Mouse (Mus musculus): ENCODE results near the gene Dhx36. TPM values are rescaled to one million over a fixed set of nuclear protein-coding genes. Genes with fewer than 3 reads are reported as not detected.

Dhx36 gene
- 50.5 and 56.0 TPM in 2 replicates for polyA plus RNA-seq (2014; fragmentation: Nextera tagmentation; extraction: Ambion mirVana)

DNA sequence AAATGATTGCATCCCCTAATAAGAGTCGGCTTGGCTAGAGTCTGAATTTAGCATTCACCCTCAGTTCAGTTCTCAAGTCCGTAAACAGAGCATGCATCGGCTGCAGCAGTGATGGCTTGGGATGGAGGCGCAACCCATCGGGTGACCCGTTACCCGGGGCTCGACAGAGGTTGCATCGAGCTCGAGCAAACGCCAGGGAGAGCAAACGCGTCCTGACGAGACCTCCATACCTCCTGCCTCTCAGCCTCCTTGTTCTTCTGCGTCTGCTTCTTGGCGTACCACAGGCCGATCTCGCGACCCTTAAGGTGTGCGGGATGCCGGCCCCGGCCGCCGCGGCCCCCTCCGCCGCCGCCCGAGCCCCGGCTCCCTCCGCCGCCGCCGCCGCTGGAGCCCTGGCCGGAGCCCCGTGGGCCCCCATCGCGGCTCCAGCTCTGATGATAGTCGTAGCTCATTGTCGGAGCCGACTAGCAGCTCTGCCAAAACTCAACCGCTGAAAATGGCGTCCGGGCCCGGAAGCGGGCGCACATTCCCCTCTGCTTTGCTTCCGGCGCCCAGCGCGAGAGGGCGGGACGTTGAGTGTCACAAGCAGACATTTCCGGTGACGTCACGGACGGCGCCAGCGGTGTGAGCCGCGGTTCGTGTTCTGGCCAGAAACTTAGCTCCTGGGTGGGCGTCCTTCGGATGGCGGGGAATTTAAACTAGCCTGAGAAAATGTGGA is at the start of gene Dhx36:
Gene Dhx36, minus strand, starts transcription at position 517 of the 718 bp plus-strand sequence.
- Histone ChIP-seq H3K4me2 (peak within 1 kb of the TSS; percentile 71), H3K9me3 (ENCODE audit: control insufficient read depth, low read length) (no peaks in the 10 kb centered on the region), H3K4me1 (ENCODE audit: control insufficient read depth, insufficient read depth, low read length) (peaks cover 10% of the 10 kb centered on the region; the same call in 1 of the 2 replicates), H3K27ac (ENCODE audit: low read depth, low read length) (peak within 1 kb of the TSS; percentile 90), H3K4me3 (ENCODE audit: low read depth, low read length) (peak within 1 kb of the TSS; percentile 90), H3K27me3 (ENCODE audit: control insufficient read depth, insufficient read depth, low read length) (no peaks in the 10 kb centered on the region), H3K36me3 (ENCODE audit: control insufficient read depth, insufficient read depth, low read length) (no peaks in the 10 kb centered on the region), H3K9ac (ENCODE audit: low read length) (peak within 1 kb of the TSS; percentile 93)
- WGBS, result under 1% methylated on average over 66 of the region's 66 CpGs
- DNase-seq (ENCODE audit: low spot score, missing footprints) (peak; percentile 99), ATAC-seq (ENCODE audit: low FRiP score) (peak; percentile 99)

DNA sequence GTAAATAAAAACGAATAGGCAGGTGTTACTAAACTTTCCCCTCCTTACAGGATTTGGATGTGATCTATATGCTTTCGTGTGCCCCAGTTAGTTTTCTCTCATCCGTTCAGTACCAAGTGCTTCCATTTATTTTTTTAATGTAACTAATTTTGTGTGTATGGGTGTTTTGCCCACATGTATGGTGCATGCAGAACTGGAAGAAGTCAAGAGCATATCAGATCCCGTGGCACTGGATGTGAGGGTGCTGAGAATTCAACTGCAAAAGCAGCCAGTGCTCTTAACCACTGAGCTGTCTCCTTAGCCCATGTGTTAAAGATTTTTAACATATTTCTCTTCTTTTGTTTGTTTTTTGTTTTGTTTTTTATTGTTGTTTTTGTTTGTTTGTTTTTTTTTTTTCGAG is 20.8 kb upstream of the Dhx36 start:
- no peak overlapping the region for H3K27ac ChIP-seq (ENCODE audit: low read depth, low read length)
- H3K4me3 ChIP-seq (ENCODE audit: low read depth, low read length), result no peak overlapping the region
- ATAC-seq (ENCODE audit: low FRiP score) (no peak), DNase-seq (ENCODE audit: low spot score, missing footprints) (no peak)
- no peaks in the 10 kb centered on the region for H3K9me3 ChIP-seq (ENCODE audit: control insufficient read depth, low read length)
- H3K4me2 ChIP-seq, result no peak overlapping the region
- no peak overlapping the region for H3K9ac ChIP-seq (ENCODE audit: low read length)
- no peaks in the 10 kb centered on the region for H3K27me3 ChIP-seq (ENCODE audit: control insufficient read depth, insufficient read depth, low read length)
- H3K36me3 ChIP-seq (ENCODE audit: control insufficient read depth, insufficient read depth, low read length), result no peaks in the 10 kb centered on the region
- WGBS, result 69% methylated on average over 5 of the region's 5 CpGs
- no peaks in the 10 kb centered on the region for H3K4me1 ChIP-seq (ENCODE audit: control insufficient read depth, insufficient read depth, low read length)

DNA sequence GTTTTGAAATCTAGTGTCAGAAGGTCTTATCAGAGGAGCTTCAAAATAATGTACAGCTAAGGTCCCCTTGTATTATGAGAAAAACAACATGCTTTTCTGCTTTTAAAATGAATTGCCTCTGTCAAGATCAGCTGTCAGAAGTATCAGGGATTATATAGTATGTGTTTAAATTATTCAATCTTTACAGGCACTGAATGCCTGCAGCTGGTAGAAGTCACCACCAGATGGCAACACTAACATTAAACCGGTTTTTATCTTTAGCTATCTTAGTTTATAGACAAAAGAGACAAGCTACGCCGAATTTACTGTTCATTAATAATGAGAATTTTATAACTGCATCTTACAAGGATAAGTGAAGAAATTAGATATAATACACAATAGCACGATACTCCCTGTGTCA is 20.4 kb upstream of the Dhx36 start:
- Histone ChIP-seq H3K36me3 (ENCODE audit: control insufficient read depth, insufficient read depth, low read length) (no peaks in the 10 kb centered on the region), H3K9ac (ENCODE audit: low read length) (no peak overlapping the region), H3K9me3 (ENCODE audit: control insufficient read depth, low read length) (no peaks in the 10 kb centered on the region), H3K4me3 (ENCODE audit: low read depth, low read length) (no peak overlapping the region), H3K4me2 (no peak overlapping the region), H3K4me1 (ENCODE audit: control insufficient read depth, insufficient read depth, low read length) (no peaks in the 10 kb centered on the region), H3K27me3 (ENCODE audit: control insufficient read depth, insufficient read depth, low read length) (no peaks in the 10 kb centered on the region), H3K27ac (ENCODE audit: low read depth, low read length) (no peak overlapping the region)
- peak; percentile 89 for DNase-seq (ENCODE audit: low spot score, missing footprints)
- 50% methylated on average over 4 of the region's 4 CpGs for WGBS
- ATAC-seq (ENCODE audit: low FRiP score), result peak; percentile 54; the same call in 1 of the 2 replicates

DNA sequence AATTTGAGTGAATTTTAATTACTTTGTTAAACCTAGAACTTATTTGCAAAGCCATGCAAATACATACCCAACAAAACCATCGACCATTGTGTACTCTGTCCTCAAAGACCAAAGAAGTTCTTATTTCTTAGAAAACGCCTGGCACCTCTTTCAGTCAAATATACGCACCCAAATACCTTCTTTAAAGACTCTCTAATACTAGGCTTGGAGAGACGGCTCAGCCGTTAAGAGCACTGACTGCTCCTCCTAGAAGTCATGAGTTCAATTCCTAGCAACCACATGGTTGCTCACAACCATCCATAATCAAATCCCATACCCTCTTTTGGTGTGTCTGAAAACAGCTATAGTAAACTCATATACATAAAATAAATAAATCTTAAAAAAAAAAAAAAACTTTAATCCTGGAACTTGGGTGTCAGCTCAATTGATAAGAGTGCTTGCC is 423 bp upstream of the Dhx36 start:
- H3K4me3 ChIP-seq (ENCODE audit: low read depth, low read length), result peak overlapping the region; percentile 90
- H3K4me1 ChIP-seq (ENCODE audit: control insufficient read depth, insufficient read depth, low read length), result peaks cover 10% of the 10 kb centered on the region; the same call in 1 of the 2 replicates
- H3K27ac ChIP-seq (ENCODE audit: low read depth, low read length), result no peak overlapping the region
- H3K9me3 ChIP-seq (ENCODE audit: control insufficient read depth, low read length), result no peaks in the 10 kb centered on the region
- H3K9ac ChIP-seq (ENCODE audit: low read length), result no peak overlapping the region
- WGBS, result 47% methylated on average over 5 of the region's 5 CpGs
- no peak for DNase-seq (ENCODE audit: low spot score, missing footprints)
- peak; percentile 47 for ATAC-seq (ENCODE audit: low FRiP score)
- H3K36me3 ChIP-seq (ENCODE audit: control insufficient read depth, insufficient read depth, low read length), result no peaks in the 10 kb centered on the region
- peak overlapping the region; percentile 71 for H3K4me2 ChIP-seq
- no peaks in the 10 kb centered on the region for H3K27me3 ChIP-seq (ENCODE audit: control insufficient read depth, insufficient read depth, low read length)

DNA sequence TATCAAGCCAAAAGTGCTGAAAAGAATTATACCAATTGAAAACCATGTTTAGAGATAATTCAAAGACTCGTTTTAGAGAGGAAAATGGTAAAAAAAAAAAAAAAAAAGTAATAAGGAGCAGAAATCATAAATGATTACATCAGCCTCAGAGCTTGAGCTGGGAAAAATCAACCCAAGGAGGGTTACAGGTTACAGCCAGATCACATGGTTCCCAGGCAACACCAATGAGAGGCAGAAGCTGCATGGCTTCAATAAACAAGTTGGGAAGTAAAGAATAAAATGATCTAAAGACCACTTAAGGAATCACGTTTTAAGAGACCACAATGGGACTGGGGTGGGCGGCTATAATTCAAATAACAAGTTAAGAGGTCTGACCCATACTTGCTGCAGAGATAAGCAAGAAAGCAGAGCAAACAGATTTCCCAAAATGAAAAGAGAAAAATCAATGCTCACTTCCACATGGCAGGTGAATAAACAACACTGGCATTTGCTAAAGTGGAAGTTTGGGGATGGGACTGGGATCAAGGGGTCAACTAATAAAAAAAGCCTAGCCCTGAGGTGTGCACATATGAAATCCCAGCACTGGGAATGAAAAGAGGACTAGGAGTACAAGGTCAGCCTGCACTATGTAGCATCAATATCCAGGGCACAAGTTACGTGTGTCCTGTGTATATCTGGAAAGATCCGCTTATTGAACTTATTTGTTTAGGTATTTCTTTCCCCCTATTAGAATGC is 1.5 kb downstream of the Dhx36 start:
- no peak for ATAC-seq (ENCODE audit: low FRiP score)
- 75% methylated on average over 5 of the region's 5 CpGs for WGBS
- peak overlapping the region; percentile 93; the same call in 1 of the 2 replicates for H3K9ac ChIP-seq (ENCODE audit: low read length)
- peak overlapping the region; percentile 71 for H3K4me2 ChIP-seq
- H3K27me3 ChIP-seq (ENCODE audit: control insufficient read depth, insufficient read depth, low read length), result no peaks in the 10 kb centered on the region
- H3K4me1 ChIP-seq (ENCODE audit: control insufficient read depth, insufficient read depth, low read length), result peaks cover 10% of the 10 kb centered on the region; the same call in 1 of the 2 replicates
- peak overlapping the region; percentile 90 for H3K4me3 ChIP-seq (ENCODE audit: low read depth, low read length)
- no peak overlapping the region for H3K27ac ChIP-seq (ENCODE audit: low read depth, low read length)
- no peaks in the 10 kb centered on the region for H3K9me3 ChIP-seq (ENCODE audit: control insufficient read depth, low read length)
- H3K36me3 ChIP-seq (ENCODE audit: control insufficient read depth, insufficient read depth, low read length), result peaks cover 4% of the 10 kb centered on the region; the same call in 1 of the 2 replicates
- DNase-seq (ENCODE audit: low spot score, missing footprints), result peak; percentile 84

DNA sequence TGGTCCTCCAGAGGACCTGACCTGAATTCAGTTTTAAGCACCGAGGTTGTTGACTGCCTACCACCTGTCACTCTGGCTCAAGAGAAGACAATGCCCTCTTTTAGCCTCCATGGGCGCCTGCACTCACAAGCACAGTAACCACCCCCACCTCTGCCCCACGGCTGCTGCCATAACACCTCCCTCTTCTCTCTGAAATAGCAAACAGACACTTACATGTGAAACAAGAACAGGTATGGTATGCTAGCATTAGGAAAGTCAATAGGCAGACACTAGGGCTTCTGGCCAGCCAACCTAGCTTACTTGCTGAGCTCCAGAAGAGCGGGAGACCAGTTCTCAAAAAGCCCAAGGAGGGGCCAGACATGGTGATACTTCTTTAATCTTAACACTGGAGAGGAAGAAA is 7.5 kb downstream of the Dhx36 start:
- H3K4me1 ChIP-seq (ENCODE audit: control insufficient read depth, insufficient read depth, low read length), result no peaks in the 10 kb centered on the region
- H3K27ac ChIP-seq (ENCODE audit: low read depth, low read length), result no peak overlapping the region
- ATAC-seq (ENCODE audit: low FRiP score) (no peak), DNase-seq (ENCODE audit: low spot score, missing footprints) (peak; percentile 79)
- H3K4me3 ChIP-seq (ENCODE audit: low read depth, low read length), result no peak overlapping the region
- no peak overlapping the region for H3K4me2 ChIP-seq
- peaks cover 15% of the 10 kb centered on the region; the same call in 1 of the 2 replicates for H3K36me3 ChIP-seq (ENCODE audit: control insufficient read depth, insufficient read depth, low read length)
- no peaks in the 10 kb centered on the region for H3K9me3 ChIP-seq (ENCODE audit: control insufficient read depth, low read length)
- H3K9ac ChIP-seq (ENCODE audit: low read length), result no peak overlapping the region
- 70% methylated on average over 4 of the region's 4 CpGs for WGBS
- no peaks in the 10 kb centered on the region for H3K27me3 ChIP-seq (ENCODE audit: control insufficient read depth, insufficient read depth, low read length)

DNA sequence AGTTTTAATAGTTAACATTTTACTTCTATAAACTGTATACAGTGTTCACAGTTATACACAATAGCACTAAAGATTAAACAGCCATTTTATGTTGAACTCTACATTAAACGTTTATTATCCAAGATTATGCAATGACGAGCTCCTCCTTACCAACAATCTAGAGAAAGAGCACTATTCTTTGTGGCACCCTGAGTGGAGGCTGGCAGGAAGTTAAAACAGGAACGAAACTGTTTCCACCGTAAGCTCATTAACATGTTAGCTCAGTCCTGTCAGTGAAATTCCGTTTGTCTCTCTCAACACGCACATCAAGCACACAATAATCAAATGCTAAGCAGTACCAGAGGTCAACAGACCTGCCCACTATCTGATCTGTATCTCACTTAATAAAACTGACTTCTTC is 14.2 kb downstream of the Dhx36 start:
- no peak overlapping the region for H3K4me2 ChIP-seq
- ATAC-seq (ENCODE audit: low FRiP score) (no peak), DNase-seq (ENCODE audit: low spot score, missing footprints) (no peak)
- H3K27ac ChIP-seq (ENCODE audit: low read depth, low read length), result no peak overlapping the region
- 92% methylated on average over 6 of the region's 6 CpGs for WGBS
- H3K9me3 ChIP-seq (ENCODE audit: control insufficient read depth, low read length), result no peaks in the 10 kb centered on the region
- no peak overlapping the region for H3K4me3 ChIP-seq (ENCODE audit: low read depth, low read length)
- no peaks in the 10 kb centered on the region for H3K4me1 ChIP-seq (ENCODE audit: control insufficient read depth, insufficient read depth, low read length)
- H3K9ac ChIP-seq (ENCODE audit: low read length), result no peak overlapping the region
- no peaks in the 10 kb centered on the region for H3K27me3 ChIP-seq (ENCODE audit: control insufficient read depth, insufficient read depth, low read length)
- peaks cover 6% of the 10 kb centered on the region for H3K36me3 ChIP-seq (ENCODE audit: control insufficient read depth, insufficient read depth, low read length)

DNA sequence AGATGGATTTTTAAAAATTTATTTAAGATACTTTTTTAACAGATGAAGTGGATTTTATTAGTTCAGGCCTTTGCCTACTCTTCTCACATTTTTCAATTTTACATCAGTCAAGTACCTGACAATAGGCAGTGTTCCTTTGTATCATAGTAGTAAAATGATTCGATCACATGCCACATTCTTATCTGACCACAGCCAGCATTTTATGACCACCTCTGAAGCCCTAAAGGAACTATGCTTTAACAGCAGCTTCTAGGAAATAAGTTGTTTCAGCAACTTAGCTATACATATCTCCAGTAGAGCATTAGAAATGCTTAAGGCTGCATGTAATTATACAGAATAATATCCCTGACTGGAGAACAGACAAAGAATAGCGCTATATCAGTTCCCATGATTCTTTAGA is 22.5 kb downstream of the Dhx36 start:
- WGBS, result 98% methylated on average over 2 of the region's 2 CpGs
- Histone ChIP-seq H3K36me3 (ENCODE audit: control insufficient read depth, insufficient read depth, low read length) (peaks cover 13% of the 10 kb centered on the region), H3K4me1 (ENCODE audit: control insufficient read depth, insufficient read depth, low read length) (no peaks in the 10 kb centered on the region), H3K27ac (ENCODE audit: low read depth, low read length) (no peak overlapping the region), H3K4me3 (ENCODE audit: low read depth, low read length) (no peak overlapping the region), H3K4me2 (no peak overlapping the region), H3K9me3 (ENCODE audit: control insufficient read depth, low read length) (no peaks in the 10 kb centered on the region), H3K9ac (ENCODE audit: low read length) (no peak overlapping the region), H3K27me3 (ENCODE audit: control insufficient read depth, insufficient read depth, low read length) (no peaks in the 10 kb centered on the region)
- ATAC-seq (ENCODE audit: low FRiP score), result no peak
- DNase-seq (ENCODE audit: low spot score, missing footprints), result no peak

DNA sequence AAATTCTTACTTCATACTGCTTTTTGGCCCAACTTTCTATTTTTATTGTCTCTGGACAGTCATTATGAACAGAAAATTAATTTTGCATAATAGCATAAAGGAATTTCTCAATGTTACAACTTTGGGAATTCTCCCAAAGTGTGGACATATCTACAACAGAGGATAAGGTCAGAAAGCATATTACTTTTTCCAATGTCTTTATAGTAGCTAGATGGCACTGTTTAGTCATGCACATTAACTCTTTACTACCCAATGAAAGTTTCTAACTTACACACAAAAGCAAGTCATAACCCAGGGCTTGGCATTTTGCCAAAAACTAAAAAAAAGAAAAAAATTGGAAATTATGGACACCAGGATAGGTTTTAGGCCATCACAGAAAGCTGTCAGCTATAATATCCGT is 36.6 kb downstream of the Dhx36 start:
- Histone ChIP-seq H3K4me1 (ENCODE audit: control insufficient read depth, insufficient read depth, low read length) (no peaks in the 10 kb centered on the region), H3K9ac (ENCODE audit: low read length) (no peak overlapping the region), H3K27me3 (ENCODE audit: control insufficient read depth, insufficient read depth, low read length) (no peaks in the 10 kb centered on the region), H3K4me3 (ENCODE audit: low read depth, low read length) (no peak overlapping the region), H3K27ac (ENCODE audit: low read depth, low read length) (no peak overlapping the region), H3K36me3 (ENCODE audit: control insufficient read depth, insufficient read depth, low read length) (peaks cover 18% of the 10 kb centered on the region), H3K9me3 (ENCODE audit: control insufficient read depth, low read length) (no peaks in the 10 kb centered on the region), H3K4me2 (no peak overlapping the region)
- DNase-seq (ENCODE audit: low spot score, missing footprints), result no peak
- no peak for ATAC-seq (ENCODE audit: low FRiP score)
- 93% methylated on average over 1 of the region's 1 CpGs for WGBS

Measured in midbrain, embryonic 11.5 days (tissue).